Mouse (Mus musculus) hindbrain, embryonic 14.5 days (tissue): ENCODE data around the gene Ddx6. TPM values are rescaled to one million over a fixed set of nuclear protein-coding genes. Genes with fewer than 3 reads are reported as not detected.

Experiments
- ATAC-seq: fragments of 200-750 bp; cut with Nextera tagmentation; 2 replicates; pipeline ENCODE4 v1.8.0; 2017; ENCODE audit warnings: moderate number of reproducible peaks, mild to moderate bottlenecking, moderate TSS enrichment, moderate library complexity; ENCODE audit not compliant: low FRiP score
- DNase-seq: peaks from one replicate; pipeline ENCODE4 v3.0.0-alpha.2; 2015; ENCODE audit warnings: low spot score
- H3K27ac ChIP-seq: fragments of 300-500 bp; sonication (generic); 2 replicates; pipeline ENCODE4 v1.5.1; 2014; ENCODE audit warnings: mild to moderate bottlenecking, moderate library complexity
- H3K27me3 ChIP-seq: fragments of 300-500 bp; sonication (generic); 2 replicates; pipeline ENCODE4 v1.6.1; 2014; ENCODE audit warnings: mild to moderate bottlenecking, low read length, mixed read lengths; ENCODE audit not compliant: control insufficient read depth, insufficient read depth
- H3K36me3 ChIP-seq: fragments of 300-500 bp; sonication (generic); replicated peaks from 2 replicates; pipeline ENCODE4 v1.6.1; 2014; ENCODE audit not compliant: control insufficient read depth, insufficient read depth
- H3K4me1 ChIP-seq: fragments of 300-500 bp; sonication (generic); replicated peaks from 2 replicates; pipeline ENCODE4 v1.6.1; 2014; ENCODE audit warnings: antibody characterized with exemption, low read length, mixed read lengths; ENCODE audit not compliant: control insufficient read depth, insufficient read depth
- H3K4me2 ChIP-seq: fragments of 300-500 bp; sonication (generic); replicated peaks from 2 replicates; pipeline ENCODE4 v1.6.1; 2014; ENCODE audit warnings: mild to moderate bottlenecking, moderate library complexity
- H3K4me3 ChIP-seq: fragments of 300-500 bp; sonication (generic); replicated peaks from 2 replicates; pipeline ENCODE4 v1.5.1; 2014; ENCODE audit warnings: mild to moderate bottlenecking, low read length
- H3K9ac ChIP-seq: fragments of 300-500 bp; sonication (generic); 2 replicates; pipeline ENCODE4 v1.6.1; 2014
- H3K9me3 ChIP-seq: fragments of 300-500 bp; sonication (generic); 2 replicates; pipeline ENCODE4 v1.6.1; 2016; ENCODE audit warnings: low read length; ENCODE audit not compliant: control insufficient read depth
- WGBS: fragments of 180-500 bp; shearing (Covaris S2); extraction: QIAGEN DNeasy Blood & Tissue Kit; methylation state at CpG from one replicate; pipeline ENCODE4 v1.1.7; 2014; 5-methylcytosine and 5-hydroxymethylcytosine counted together
- polyA plus RNA-seq: library from polyadenylated mRNA; unstranded; fragments of >200 nt; fragmentation: Nextera tagmentation; extraction: Ambion mirVana; gene quantifications from 2 replicates; pipeline ENCODE4 v1.2.1, GENCODE M21; 2014

Ddx6 gene
- polyA plus RNA-seq, 1 experiment from 2014 or later, result 21.2 TPM

- Histone ChIP-seq H3K9me3 (no peaks in the 10 kb centered on the region), H3K27me3 (no peaks in the 10 kb centered on the region), H3K36me3 (no peaks in the 10 kb centered on the region), H3K27ac (no peak overlapping the region), H3K4me3 (no peak overlapping the region), H3K9ac (no peak overlapping the region), H3K4me2 (peak overlapping the region; percentile 35), H3K4me1 (no peaks in the 10 kb centered on the region)
- ATAC-seq (no peak), DNase-seq (peak; percentile 84)
- 28% methylated on average over 26 of the region's 26 CpGs for WGBS
Measured at GRCm38 (mm10) chr9:44655098-44656066, 50.7 kb downstream of the Ddx6 start.

GRCm38 (mm10) chr9:44663706-44664105, 59.0 kb downstream of the Ddx6 start:
- no peak for DNase-seq
- Histone ChIP-seq H3K36me3 (no peaks in the 10 kb centered on the region), H3K9me3 (no peaks in the 10 kb centered on the region), H3K9ac (no peak overlapping the region), H3K4me2 (no peak overlapping the region), H3K4me1 (no peaks in the 10 kb centered on the region), H3K27me3 (no peaks in the 10 kb centered on the region), H3K4me3 (no peak overlapping the region), H3K27ac (no peak overlapping the region)
- ATAC-seq, result no peak
- 92% methylated on average over 6 of the region's 6 CpGs for WGBS

- 91% methylated on average over 5 of the region's 5 CpGs for WGBS
Measured at GRCm38 (mm10) chr9:44671416-44671815, 66.7 kb downstream of the Ddx6 start.

GRCm38 (mm10) chr9:44672291-44672865, 67.7 kb downstream of the Ddx6 start:
- 74% methylated on average over 2 of the region's 2 CpGs for WGBS
- Histone ChIP-seq H3K9ac (no peak overlapping the region), H3K4me3 (no peak overlapping the region), H3K36me3 (no peaks in the 10 kb centered on the region), H3K9me3 (no peaks in the 10 kb centered on the region), H3K4me2 (no peak overlapping the region), H3K27me3 (no peaks in the 10 kb centered on the region), H3K4me1 (no peaks in the 10 kb centered on the region), H3K27ac (no peak overlapping the region)
- ATAC-seq (no peak), DNase-seq (no peak)

More at GRCm38 (mm10) chr9:44671416-44671815, 66.7 kb downstream of the Ddx6 start:
- Histone ChIP-seq H3K36me3 (no peaks in the 10 kb centered on the region), H3K4me1 (no peaks in the 10 kb centered on the region), H3K27me3 (no peaks in the 10 kb centered on the region), H3K9ac (no peak overlapping the region), H3K4me2 (no peak overlapping the region), H3K4me3 (no peak overlapping the region), H3K9me3 (no peaks in the 10 kb centered on the region), H3K27ac (no peak overlapping the region)
- DNase-seq (no peak), ATAC-seq (no peak)

- no peak within 1 kb of the TSS for H3K9ac ChIP-seq
- no peak within 1 kb of the TSS for H3K4me3 ChIP-seq
- H3K4me2 ChIP-seq, result no peak within 1 kb of the TSS
- no peak within 1 kb of the TSS for H3K27ac ChIP-seq
- H3K36me3 ChIP-seq, result no peaks in the 10 kb centered on the region
- 89% methylated on average over 3 of the region's 3 CpGs for WGBS
- no peaks in the 10 kb centered on the region for H3K4me1 ChIP-seq
- no peaks in the 10 kb centered on the region for H3K9me3 ChIP-seq
- DNase-seq (no peak), ATAC-seq (no peak)
- no peaks in the 10 kb centered on the region for H3K27me3 ChIP-seq
Measured at GRCm38 (mm10) chr9:44673005-44673404, 68.3 kb downstream of the Ddx6 start, which contains the start of gene Treh. Gene Treh, plus strand, starts transcription at chr9:44673233.

- H3K4me2 ChIP-seq, result no peak overlapping the region
- no peak overlapping the region for H3K9ac ChIP-seq
- H3K27ac ChIP-seq, result no peak overlapping the region
- H3K27me3 ChIP-seq, result no peaks in the 10 kb centered on the region
- H3K4me1 ChIP-seq, result no peaks in the 10 kb centered on the region
- no peaks in the 10 kb centered on the region for H3K9me3 ChIP-seq
- ATAC-seq (no peak), DNase-seq (no peak)
- WGBS, result 90% methylated on average over 2 of the region's 2 CpGs
- no peak overlapping the region for H3K4me3 ChIP-seq
- H3K36me3 ChIP-seq, result no peaks in the 10 kb centered on the region
Measured at GRCm38 (mm10) chr9:44678288-44678871, 73.7 kb downstream of the Ddx6 start.

- Histone ChIP-seq H3K27me3 (no peaks in the 10 kb centered on the region), H3K4me2 (no peak overlapping the region), H3K36me3 (no peaks in the 10 kb centered on the region), H3K9ac (no peak overlapping the region), H3K27ac (no peak overlapping the region), H3K4me1 (no peaks in the 10 kb centered on the region), H3K4me3 (no peak overlapping the region), H3K9me3 (no peaks in the 10 kb centered on the region)
- 67% methylated on average over 5 of the region's 5 CpGs for WGBS
- DNase-seq, result no peak
- ATAC-seq, result no peak
Measured at GRCm38 (mm10) chr9:44679565-44679964, 74.9 kb downstream of the Ddx6 start.

GRCm38 (mm10) chr9:44683046-44683445, 78.4 kb downstream of the Ddx6 start:
- peaks cover 15% of the 10 kb centered on the region for H3K36me3 ChIP-seq
- no peaks in the 10 kb centered on the region for H3K9me3 ChIP-seq
- H3K9ac ChIP-seq, result no peak overlapping the region
- no peak overlapping the region for H3K4me3 ChIP-seq
- H3K4me1 ChIP-seq, result peaks cover 21% of the 10 kb centered on the region; the same call in 1 of the 2 replicates
- H3K27me3 ChIP-seq, result no peaks in the 10 kb centered on the region
- no peak overlapping the region for H3K27ac ChIP-seq
- ATAC-seq (no peak), DNase-seq (no peak)
- WGBS, result 90% methylated on average over 8 of the region's 8 CpGs
- no peak overlapping the region for H3K4me2 ChIP-seq
